Comparison of ENCODE assay signal across 8 mouse cellular contexts in genomic region chr5:107725435-107726261, GRCm38 (mm10). TPM values are rescaled to one million over a fixed set of nuclear protein-coding genes. Genes with fewer than 3 reads are reported as not detected.
A peak's percentile ranks its signal among the peaks of the same experiment; 100 is the strongest.
DNase-seq lines count a peak whose midpoint lies in the region; ATAC-seq and TF ChIP-seq lines count a peak whose summit lies in the region.

TSS of gene Gfi1 (minus strand) at chr5:107726036.

- H3K4me2 ChIP-seq in embryonic facial prominence, embryonic 13.5 days, result peak within 1 kb of the TSS; percentile 58
- peak within 1 kb of the TSS; percentile 48 for H3K4me2 ChIP-seq in hindbrain, embryonic 15.5 days
- H3K4me2 ChIP-seq in lung, embryonic 16.5 days (ENCODE audit: low read depth, low read length), result peak within 1 kb of the TSS; percentile 50

- under 1% methylated on average over 41 of the region's 41 CpGs for WGBS in embryonic facial prominence, embryonic 13.5 days
- 1% methylated on average over 41 of the region's 41 CpGs for WGBS in hindbrain, embryonic 15.5 days
- 1% methylated on average over 38 of the region's 41 CpGs for WGBS in lung, embryonic 16.5 days

- peaks cover 54% of the 10 kb centered on the region for H3K4me1 ChIP-seq in embryonic facial prominence, embryonic 13.5 days
- H3K4me1 ChIP-seq in hindbrain, embryonic 15.5 days (replicated peaks), result peaks cover 51% of the 10 kb centered on the region
- peaks cover 48% of the 10 kb centered on the region for H3K4me1 ChIP-seq in lung, embryonic 16.5 days (replicated peaks; ENCODE audit: control insufficient read depth, insufficient read depth, low read length)

- H3K9me3 ChIP-seq in embryonic facial prominence, embryonic 13.5 days, result no peaks in the 10 kb centered on the region
- H3K9me3 ChIP-seq in hindbrain, embryonic 15.5 days, result no peaks in the 10 kb centered on the region
- no peaks in the 10 kb centered on the region for H3K9me3 ChIP-seq in lung, embryonic 16.5 days (ENCODE audit: control insufficient read depth, low read length)

- peaks cover 96% of the 10 kb centered on the region for H3K27me3 ChIP-seq in embryonic facial prominence, embryonic 13.5 days
- peaks cover 74% of the 10 kb centered on the region for H3K27me3 ChIP-seq in hindbrain, embryonic 15.5 days
- peaks cover 83% of the 10 kb centered on the region for H3K27me3 ChIP-seq in lung, embryonic 16.5 days (ENCODE audit: control insufficient read depth, insufficient read depth, low read depth, low read length)

- DNase-seq in left cerebral cortex, postnatal 4 days, result peak; percentile 31
- no peak for DNase-seq in left cerebral cortex, adult 2 months (ENCODE audit: extremely low spot score in 1 of 2, low spot score in 2 of 2)
- DNase-seq in retina, embryonic 14.5 days (ENCODE audit: low spot score), result peak; percentile 59
- DNase-seq in frontal cortex, postnatal 10 days (ENCODE audit: low spot score in 2 of 2), result no peak
- no peak for DNase-seq in right cerebral cortex, postnatal 36 days (ENCODE audit: low spot score in 2 of 2)

- no peak within 1 kb of the TSS for H3K9ac ChIP-seq in embryonic facial prominence, embryonic 13.5 days
- no peak within 1 kb of the TSS for H3K9ac ChIP-seq in hindbrain, embryonic 15.5 days
- H3K9ac ChIP-seq in lung, embryonic 16.5 days (ENCODE audit: low read length), result no peak within 1 kb of the TSS

- TF ChIP-seq CTCF in left cerebral cortex, adult 2 months (IDR thresholded peaks at IDR 0.05), result no peak

- intact Hi-C loops in left cerebral cortex, postnatal 4 days (cut with DNase I), result no loop called here
- intact Hi-C loops in left cerebral cortex, adult 2 months (cut with DNase I), result no loop called here

- H3K4me3 ChIP-seq in left cerebral cortex, adult 2 months, result no peak within 1 kb of the TSS
- H3K4me3 ChIP-seq in embryonic facial prominence, embryonic 13.5 days, result peak within 1 kb of the TSS; percentile 35
- peak within 1 kb of the TSS; percentile 17 for H3K4me3 ChIP-seq in hindbrain, embryonic 15.5 days
- H3K4me3 ChIP-seq in lung, embryonic 16.5 days (ENCODE audit: low read length), result peak within 1 kb of the TSS; percentile 41

- no peak within 1 kb of the TSS for H3K27ac ChIP-seq in left cerebral cortex, adult 2 months
- H3K27ac ChIP-seq in embryonic facial prominence, embryonic 13.5 days, result no peak within 1 kb of the TSS
- no peak within 1 kb of the TSS for H3K27ac ChIP-seq in hindbrain, embryonic 15.5 days (replicated peaks)
- no peak within 1 kb of the TSS for H3K27ac ChIP-seq in lung, embryonic 16.5 days (ENCODE audit: low read length)

- H3K36me3 ChIP-seq in embryonic facial prominence, embryonic 13.5 days, result no peaks in the 10 kb centered on the region
- H3K36me3 ChIP-seq in hindbrain, embryonic 15.5 days, result no peaks in the 10 kb centered on the region
- H3K36me3 ChIP-seq in lung, embryonic 16.5 days (ENCODE audit: control insufficient read depth, insufficient read depth, low read length), result no peaks in the 10 kb centered on the region

- ATAC-seq in embryonic facial prominence, embryonic 13.5 days (ENCODE audit: insufficient number of reproducible peaks, insufficient read depth, low FRiP score, low TSS enrichment, low read depth), result no peak
- ATAC-seq in hindbrain, embryonic 15.5 days (ENCODE audit: low FRiP score, low read depth), result no peak
- ATAC-seq in lung, embryonic 16.5 days (ENCODE audit: low read depth), result peak; percentile 18; the same call in 1 of the 2 replicates

RNA-seq across cellular contexts. Expression of gene Gfi1, which starts in this region (rescaled TPM):
- under 1 TPM in 1 of 2 experiments, not detected in 1; 0.36 TPM for total RNA-seq in left cerebral cortex, postnatal 4 days (2021)
- total RNA-seq in left cerebral cortex, adult 2 months (2021), result not detected
- polyA plus RNA-seq in embryonic facial prominence, embryonic 13.5 days (2015; fragmentation: Nextera tagmentation; extraction: Ambion mirVana), result not detected in 2 replicates
- not detected in 2 replicates for polyA plus RNA-seq in hindbrain, embryonic 15.5 days (2015; fragmentation: Nextera tagmentation; extraction: Ambion mirVana)
- polyA plus RNA-seq in lung, embryonic 16.5 days (2015; fragmentation: Nextera tagmentation; extraction: Ambion mirVana), result 0.31 and 0.45 TPM in 2 replicates

Comparison
In these comparisons a context has a peak if more than half of its experiments do, and no peak if none do; other contexts are left out.
1. Peak in DNase-seq in left cerebral cortex, postnatal 4 days; RNA of the gene not detected or under 1 TPM.
2. Peak in ATAC-seq, H3K4me3 ChIP-seq and H3K4me2 ChIP-seq in lung, embryonic 16.5 days; RNA of the gene not detected or under 1 TPM.